Mouse (Mus musculus): ENCODE results near the gene Kansl3. TPM values are rescaled to one million over a fixed set of nuclear protein-coding genes. Genes with fewer than 3 reads are reported as not detected.

Gene Kansl3
- polyA plus RNA-seq, 1 experiment from 2014 or later: 52.8 TPM

DNA sequence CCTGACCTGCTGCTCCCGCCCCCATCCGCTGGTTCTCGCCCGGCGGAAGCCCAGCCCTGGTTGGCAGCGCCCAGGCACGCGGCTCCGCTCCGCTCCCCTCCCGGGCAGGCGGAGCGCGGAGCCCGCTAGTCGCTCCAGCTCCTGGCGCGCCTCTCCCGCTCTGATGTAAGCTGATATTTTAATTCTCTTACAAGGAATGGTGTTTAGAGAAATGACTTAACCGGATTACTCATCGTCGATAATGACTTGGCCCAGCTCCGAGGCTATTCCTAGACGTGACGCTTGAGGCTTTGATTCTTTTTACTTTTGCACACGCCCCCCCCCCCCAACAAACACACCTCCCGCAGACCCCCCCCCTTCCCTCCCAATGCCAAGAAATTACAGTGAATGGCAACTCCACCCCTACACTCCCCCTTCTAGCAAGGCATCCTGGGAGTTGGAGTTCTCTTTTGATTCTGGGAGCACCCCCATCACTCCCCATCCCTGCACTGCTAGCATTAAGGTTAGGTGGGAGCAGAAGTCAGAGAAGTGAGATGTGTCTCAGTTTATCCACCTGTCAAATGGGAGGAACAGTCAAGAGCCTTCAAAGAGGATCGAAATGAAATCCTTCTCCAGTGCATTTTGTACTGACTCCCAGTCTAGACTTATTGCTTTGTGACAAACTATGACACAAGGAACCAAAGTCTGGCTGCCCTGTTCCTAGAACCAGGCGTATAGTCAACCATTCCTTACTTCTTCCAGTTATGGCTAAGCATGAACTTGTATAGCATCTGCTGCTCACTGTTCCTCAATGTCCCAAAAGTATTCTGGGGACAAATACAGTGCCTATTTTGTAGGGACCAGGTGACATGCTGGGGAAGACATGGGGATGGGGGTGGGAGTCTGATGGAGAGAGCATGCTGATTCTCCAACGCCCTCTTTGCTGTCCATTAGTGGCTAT is 65.3 kb downstream of the Kansl3 start:
- H3K9ac ChIP-seq (replicated peaks): 0 out of 2 replicates have a peak overlapping the region, but pooled peaks have one; percentile 37
- ATAC-seq (ENCODE audit: insufficient number of reproducible peaks, insufficient read depth, low FRiP score, low TSS enrichment, low read depth): no peak
- no peaks in the 10 kb centered on the region for H3K36me3 ChIP-seq
- peak overlapping the region; percentile 41; the same call in 1 of the 2 replicates for H3K27ac ChIP-seq
- H3K9me3 ChIP-seq: no peaks in the 10 kb centered on the region
- 9% methylated on average over 30 of the region's 30 CpGs for WGBS
- peaks cover 60% of the 10 kb centered on the region for H3K27me3 ChIP-seq
- H3K4me2 ChIP-seq: peak overlapping the region; percentile 69
- H3K4me1 ChIP-seq (replicated peaks): peaks cover 13% of the 10 kb centered on the region
- peak overlapping the region; percentile 36 for H3K4me3 ChIP-seq (replicated peaks)

DNA sequence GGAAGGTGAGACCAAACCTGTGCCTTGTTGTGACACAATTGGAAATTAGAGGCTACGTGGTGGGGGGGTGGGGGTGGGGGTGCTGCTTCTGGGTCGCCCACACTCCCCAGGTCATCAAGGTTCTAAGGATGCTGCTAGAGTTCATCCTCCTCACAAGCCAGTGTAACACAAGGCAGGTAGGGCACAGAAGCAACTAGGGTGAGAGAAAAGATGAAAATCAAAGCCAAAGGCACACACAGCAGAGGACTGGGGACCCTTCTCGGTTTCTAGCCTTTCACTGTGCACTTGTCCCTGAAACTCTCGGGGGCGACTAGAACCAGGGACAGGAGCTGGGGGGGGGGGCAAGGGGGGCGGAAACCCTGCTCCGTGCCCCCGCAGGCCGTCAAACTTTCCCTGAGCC is 66.0 kb downstream of the Kansl3 start:
- H3K27ac ChIP-seq: peak overlapping the region; percentile 41; the same call in 1 of the 2 replicates
- ATAC-seq (ENCODE audit: insufficient number of reproducible peaks, insufficient read depth, low FRiP score, low TSS enrichment, low read depth): no peak
- WGBS: 15% methylated on average over 9 of the region's 9 CpGs

DNA sequence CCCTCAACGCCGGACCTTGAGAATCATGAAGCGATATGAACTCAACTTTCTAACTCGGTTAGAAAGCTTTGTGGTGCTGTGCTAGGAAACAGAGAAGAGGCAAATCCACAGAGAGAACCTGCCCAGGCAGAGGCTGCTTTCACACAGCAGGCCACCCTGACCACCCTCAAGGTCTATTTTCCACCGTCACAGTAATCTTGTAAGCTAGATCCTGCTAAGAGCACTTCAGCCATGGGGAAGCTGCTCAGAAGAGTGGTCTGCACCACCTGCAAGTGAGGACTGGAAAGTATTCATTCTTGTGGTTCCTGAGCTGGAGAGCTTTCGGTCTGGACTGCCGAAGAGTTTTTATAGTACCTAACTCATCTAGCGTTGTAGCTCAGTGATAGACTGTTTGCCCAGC is 66.7 kb downstream of the Kansl3 start:
- ATAC-seq (ENCODE audit: insufficient number of reproducible peaks, insufficient read depth, low FRiP score, low TSS enrichment, low read depth): no peak
- no peak overlapping the region for H3K4me3 ChIP-seq (replicated peaks)
- H3K27ac ChIP-seq: no peak overlapping the region
- H3K36me3 ChIP-seq: no peaks in the 10 kb centered on the region
- H3K4me1 ChIP-seq (replicated peaks): peaks cover 6% of the 10 kb centered on the region; the same call in 1 of the 2 replicates
- H3K4me2 ChIP-seq: no peak overlapping the region
- no peaks in the 10 kb centered on the region for H3K9me3 ChIP-seq
- no peak overlapping the region for H3K9ac ChIP-seq (replicated peaks)
- 79% methylated on average over 8 of the region's 8 CpGs for WGBS
- H3K27me3 ChIP-seq: peaks cover 69% of the 10 kb centered on the region

More for the DNA sequence above, 66.0 kb downstream of the Kansl3 start:
- 0 out of 2 replicates have a peak overlapping the region, but pooled peaks have one; percentile 37 for H3K9ac ChIP-seq (replicated peaks)
- no peaks in the 10 kb centered on the region for H3K36me3 ChIP-seq
- H3K9me3 ChIP-seq: no peaks in the 10 kb centered on the region
- peak overlapping the region; percentile 36 for H3K4me3 ChIP-seq (replicated peaks)
- peaks cover 6% of the 10 kb centered on the region; the same call in 1 of the 2 replicates for H3K4me1 ChIP-seq (replicated peaks)
- peak overlapping the region; percentile 69 for H3K4me2 ChIP-seq
- peaks cover 62% of the 10 kb centered on the region for H3K27me3 ChIP-seq

DNA sequence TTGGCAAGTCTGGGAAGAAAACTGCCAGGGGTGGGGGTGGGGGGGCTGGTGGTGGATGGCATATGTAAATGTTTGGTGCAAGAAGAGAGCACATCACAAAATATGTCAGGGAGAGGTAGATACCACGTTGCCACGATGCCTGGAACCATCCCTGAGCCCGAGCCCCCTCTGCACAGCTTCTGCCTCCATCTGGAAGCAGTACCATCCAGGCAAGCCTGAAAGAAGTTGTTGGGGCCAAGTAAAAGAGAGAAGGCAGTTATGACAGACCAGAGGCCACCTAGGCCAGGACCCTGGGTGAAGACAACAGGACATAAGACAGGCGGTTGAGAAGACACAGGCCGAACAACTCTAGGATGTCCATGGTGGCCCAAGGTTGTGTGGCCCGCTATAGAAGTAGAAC is 68.5 kb downstream of the Kansl3 start:
- Histone ChIP-seq H3K27ac (no peak overlapping the region), H3K36me3 (no peaks in the 10 kb centered on the region), H3K4me1 (replicated peaks) (peaks cover 6% of the 10 kb centered on the region; the same call in 1 of the 2 replicates), H3K27me3 (peaks cover 73% of the 10 kb centered on the region), H3K9ac (replicated peaks) (no peak overlapping the region), H3K4me3 (replicated peaks) (no peak overlapping the region), H3K4me2 (no peak overlapping the region), H3K9me3 (no peaks in the 10 kb centered on the region)
- WGBS: 88% methylated on average over 6 of the region's 6 CpGs
- no peak for ATAC-seq (ENCODE audit: insufficient number of reproducible peaks, insufficient read depth, low FRiP score, low TSS enrichment, low read depth)

DNA sequence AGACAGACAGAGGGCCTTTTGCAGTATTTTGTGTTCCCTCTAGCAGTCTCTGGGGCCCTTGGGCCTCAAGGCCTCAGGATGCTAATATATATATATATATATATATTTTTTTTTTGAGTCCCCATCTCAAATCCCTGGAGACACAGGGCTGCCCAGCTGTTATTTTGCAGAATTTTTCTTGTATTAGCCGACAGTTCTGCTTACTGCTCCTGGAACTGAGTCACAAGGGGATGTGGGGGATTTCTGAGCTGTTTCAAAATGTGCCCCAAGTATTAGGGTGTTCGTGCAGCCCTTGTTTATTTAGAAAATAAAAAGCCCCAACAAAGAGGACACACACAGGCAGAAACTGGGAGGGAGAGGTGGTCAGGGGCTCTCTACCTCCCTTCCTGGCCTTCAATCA is 69.3 kb downstream of the Kansl3 start:
- Histone ChIP-seq H3K36me3 (no peaks in the 10 kb centered on the region), H3K9me3 (no peaks in the 10 kb centered on the region), H3K27me3 (peaks cover 74% of the 10 kb centered on the region), H3K4me1 (replicated peaks) (peaks cover 6% of the 10 kb centered on the region; the same call in 1 of the 2 replicates), H3K4me2 (no peak overlapping the region), H3K4me3 (replicated peaks) (no peak overlapping the region), H3K27ac (no peak overlapping the region), H3K9ac (replicated peaks) (no peak overlapping the region)
- no peak for ATAC-seq (ENCODE audit: insufficient number of reproducible peaks, insufficient read depth, low FRiP score, low TSS enrichment, low read depth)
- 64% methylated on average over 2 of the region's 2 CpGs for WGBS

DNA sequence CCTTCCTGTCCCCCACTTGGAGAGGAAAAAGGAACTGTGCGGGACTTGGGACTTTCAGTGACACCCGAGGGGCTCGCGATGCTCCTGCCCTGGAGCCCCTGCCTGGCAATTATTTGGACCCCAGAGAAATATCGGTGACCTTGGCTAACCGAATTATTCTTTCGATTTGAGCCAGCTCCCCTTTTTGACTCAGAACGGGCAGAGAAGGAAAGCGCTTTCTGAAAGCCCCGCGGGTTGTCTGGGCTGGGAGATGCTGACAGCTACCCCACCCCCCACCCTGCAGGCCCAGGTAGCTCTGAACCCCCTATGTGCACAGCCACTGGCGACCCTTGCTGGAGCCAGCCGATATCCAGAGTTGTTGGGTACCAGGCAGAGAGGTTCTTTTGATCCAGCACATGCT is 69.9 kb downstream of the Kansl3 start:
- Histone ChIP-seq H3K4me3 (replicated peaks) (no peak overlapping the region), H3K9me3 (no peaks in the 10 kb centered on the region), H3K4me1 (replicated peaks) (peaks cover 6% of the 10 kb centered on the region; the same call in 1 of the 2 replicates), H3K27ac (no peak overlapping the region), H3K9ac (replicated peaks) (no peak overlapping the region; the same call in 1 of the 2 replicates), H3K36me3 (no peaks in the 10 kb centered on the region), H3K27me3 (peaks cover 69% of the 10 kb centered on the region), H3K4me2 (no peak overlapping the region)
- 24% methylated on average over 13 of the region's 13 CpGs for WGBS
- no peak for ATAC-seq (ENCODE audit: insufficient number of reproducible peaks, insufficient read depth, low FRiP score, low TSS enrichment, low read depth)

DNA sequence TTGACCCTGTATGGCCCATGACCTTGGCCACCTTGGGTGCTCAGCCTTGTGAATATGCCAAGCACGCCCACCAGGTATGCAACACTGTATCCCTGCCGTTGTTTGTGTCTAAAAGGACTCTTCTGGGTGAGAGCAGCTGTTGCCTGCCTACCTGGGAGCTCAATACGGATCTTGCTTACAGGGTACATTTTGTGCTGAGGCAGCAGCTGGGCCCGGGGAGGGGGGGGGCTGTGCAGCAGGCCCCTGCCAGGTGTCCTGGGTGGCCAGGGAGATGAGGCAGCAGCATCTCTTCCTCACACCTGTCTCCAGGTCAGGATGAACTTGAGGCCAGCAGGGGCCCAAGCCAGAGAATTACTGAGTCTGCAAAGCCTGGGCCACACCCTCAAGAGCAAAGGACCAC is 70.9 kb downstream of the Kansl3 start:
- no peaks in the 10 kb centered on the region for H3K36me3 ChIP-seq
- no peak overlapping the region for H3K4me3 ChIP-seq (replicated peaks)
- peaks cover 61% of the 10 kb centered on the region for H3K27me3 ChIP-seq
- no peak overlapping the region for H3K27ac ChIP-seq
- 81% methylated on average over 4 of the region's 4 CpGs for WGBS
- no peak overlapping the region for H3K4me2 ChIP-seq
- peaks cover 4% of the 10 kb centered on the region; the same call in 1 of the 2 replicates for H3K4me1 ChIP-seq (replicated peaks)
- H3K9me3 ChIP-seq: no peaks in the 10 kb centered on the region
- no peak overlapping the region for H3K9ac ChIP-seq (replicated peaks)
- ATAC-seq (ENCODE audit: insufficient number of reproducible peaks, insufficient read depth, low FRiP score, low TSS enrichment, low read depth): no peak

DNA sequence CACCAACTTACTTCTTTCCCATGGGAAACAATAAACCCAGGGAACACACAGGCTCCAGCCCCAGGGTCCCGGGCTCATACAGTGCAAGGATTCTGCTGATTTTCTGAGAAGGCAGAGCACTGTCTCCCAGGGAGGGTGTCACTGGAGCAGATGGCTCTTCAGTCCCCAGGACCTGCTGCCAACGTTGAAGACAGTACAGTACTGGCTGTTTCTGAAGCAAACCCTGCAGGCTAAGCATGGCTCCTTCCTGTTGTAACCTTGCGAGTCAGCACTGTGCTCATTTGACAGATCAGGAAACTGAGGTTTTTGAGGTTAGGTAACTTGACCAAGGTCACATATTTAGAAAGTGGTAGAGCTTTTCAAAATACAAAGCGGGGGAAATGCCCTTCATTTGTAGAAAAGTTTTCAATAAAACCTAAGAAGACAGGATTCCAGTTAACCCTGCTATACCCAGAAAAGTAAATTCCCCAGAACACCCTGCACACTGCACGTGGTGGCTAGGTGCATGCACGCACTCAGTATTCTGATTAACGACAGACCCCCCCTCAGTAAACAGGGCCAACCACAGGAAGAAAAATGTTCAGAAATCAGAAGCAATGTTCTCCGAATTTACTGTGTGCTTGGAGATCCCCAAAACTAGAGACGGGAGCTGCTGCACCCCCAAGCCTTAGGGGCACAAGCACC is 72.4 kb downstream of the Kansl3 start:
- WGBS: 69% methylated on average over 9 of the region's 9 CpGs
- Histone ChIP-seq H3K4me3 (replicated peaks) (no peak overlapping the region), H3K27ac (no peak overlapping the region), H3K36me3 (no peaks in the 10 kb centered on the region), H3K4me1 (replicated peaks) (no peaks in the 10 kb centered on the region), H3K9me3 (no peaks in the 10 kb centered on the region), H3K9ac (replicated peaks) (no peak overlapping the region), H3K4me2 (no peak overlapping the region), H3K27me3 (peaks cover 48% of the 10 kb centered on the region)
- ATAC-seq (ENCODE audit: insufficient number of reproducible peaks, insufficient read depth, low FRiP score, low TSS enrichment, low read depth): no peak

DNA sequence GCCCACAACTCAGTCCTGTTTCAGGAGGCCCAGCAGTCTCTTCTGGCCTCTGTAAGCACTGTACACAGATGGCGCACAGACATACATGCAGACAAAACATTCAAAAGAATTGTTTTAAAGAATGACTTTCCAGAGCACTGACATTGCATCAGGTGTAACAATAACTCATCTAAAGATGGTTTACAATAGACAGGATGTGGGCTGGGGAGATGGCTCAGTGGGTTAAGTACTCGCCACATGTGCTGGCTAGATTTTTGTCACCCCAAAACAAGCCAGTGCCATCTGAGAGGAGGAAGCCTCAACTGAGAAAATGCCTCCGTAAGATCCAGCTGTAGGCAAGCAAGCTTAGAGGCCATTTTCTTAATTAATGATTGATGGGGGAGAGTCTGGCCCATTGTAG is 74.6 kb downstream of the Kansl3 start:
- H3K9me3 ChIP-seq: no peaks in the 10 kb centered on the region
- ATAC-seq (ENCODE audit: insufficient number of reproducible peaks, insufficient read depth, low FRiP score, low TSS enrichment, low read depth): no peak
- H3K4me1 ChIP-seq (replicated peaks): no peaks in the 10 kb centered on the region
- no peak overlapping the region for H3K4me3 ChIP-seq (replicated peaks)
- H3K27me3 ChIP-seq: peaks cover 26% of the 10 kb centered on the region
- 73% methylated on average over 3 of the region's 3 CpGs for WGBS
- no peak overlapping the region for H3K27ac ChIP-seq
- no peak overlapping the region for H3K9ac ChIP-seq (replicated peaks)
- no peak overlapping the region for H3K4me2 ChIP-seq
- H3K36me3 ChIP-seq: no peaks in the 10 kb centered on the region

DNA sequence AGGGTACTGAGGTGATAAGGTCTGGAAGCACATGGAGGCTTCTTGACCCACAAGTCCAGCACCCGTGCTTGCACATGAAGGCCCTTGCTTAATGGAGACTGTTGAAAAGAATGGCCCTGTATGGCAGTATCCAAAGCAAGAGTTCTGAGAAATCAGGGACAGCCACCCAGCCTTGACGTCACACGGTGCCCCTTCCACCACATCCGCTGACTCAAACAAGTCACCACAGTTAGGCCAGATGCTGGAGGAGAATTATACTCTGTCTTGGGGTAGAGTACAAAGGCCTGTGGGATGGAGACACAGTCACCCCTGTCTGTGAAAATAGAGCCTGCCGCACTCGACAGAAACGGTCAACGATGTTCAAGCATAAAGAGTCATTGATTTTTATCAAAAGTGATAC is 75.5 kb downstream of the Kansl3 start:
- 94% methylated on average over 8 of the region's 8 CpGs for WGBS
- no peaks in the 10 kb centered on the region for H3K9me3 ChIP-seq

More for the DNA sequence above, 75.5 kb downstream of the Kansl3 start:
- no peak for ATAC-seq (ENCODE audit: insufficient number of reproducible peaks, insufficient read depth, low FRiP score, low TSS enrichment, low read depth)
- no peak overlapping the region for H3K27ac ChIP-seq
- H3K27me3 ChIP-seq: peaks cover 17% of the 10 kb centered on the region
- H3K36me3 ChIP-seq: no peaks in the 10 kb centered on the region
- no peaks in the 10 kb centered on the region for H3K4me1 ChIP-seq (replicated peaks)
- no peak overlapping the region for H3K9ac ChIP-seq (replicated peaks)
- no peak overlapping the region for H3K4me2 ChIP-seq
- H3K4me3 ChIP-seq (replicated peaks): no peak overlapping the region
